Mouse (Mus musculus) ES-Bruce4 (cell line): Measurements from ENCODE around the gene Ikzf3. TPM values are rescaled to one million over a fixed set of nuclear protein-coding genes. Genes with fewer than 3 reads are reported as not detected.

ENCODE experiments used
- H3K27ac ChIP-seq: 2 replicates; pipeline ENCODE4 v1.5.1; 2012; ENCODE audit warnings: low read length, inconsistent platforms; ENCODE audit not compliant: insufficient read depth
- H3K27me3 ChIP-seq: 2 replicates; pipeline ENCODE4 v1.6.1; 2012; ENCODE audit warnings: mild to moderate bottlenecking, low read length, inconsistent platforms; ENCODE audit not compliant: control insufficient read depth, poor library complexity, insufficient read depth, severe bottlenecking
- H3K36me3 ChIP-seq: 2 replicates; pipeline ENCODE4 v1.6.1; 2012; ENCODE audit warnings: inconsistent platforms, mild to moderate bottlenecking, low read length, moderate library complexity; ENCODE audit not compliant: control insufficient read depth, poor library complexity, insufficient read depth, severe bottlenecking
- H3K4me1 ChIP-seq: one replicate; pipeline ENCODE4 v1.8.1; 2011; ENCODE audit warnings: low read length; ENCODE audit not compliant: control insufficient read depth, insufficient read depth
- H3K4me3 ChIP-seq: 2 replicates; pipeline ENCODE4 v1.5.1; 2011; ENCODE audit warnings: low read depth, mild to moderate bottlenecking, low read length
- H3K9ac ChIP-seq: 2 replicates; pipeline ENCODE4 v1.6.1; 2012; ENCODE audit warnings: low read depth, mild to moderate bottlenecking, inconsistent platforms; ENCODE audit not compliant: poor library complexity, severe bottlenecking
- H3K9me3 ChIP-seq: replicated peaks from 2 replicates; pipeline ENCODE4 v1.6.1; 2012; ENCODE audit warnings: mild to moderate bottlenecking, low read length, inconsistent platforms; ENCODE audit not compliant: control insufficient read depth, poor library complexity, insufficient read depth, severe bottlenecking
- CTCF ChIP-seq: IDR thresholded peaks from one replicate; pipeline ENCODE4 v1.8.1; 2011; ENCODE audit warnings: low read depth, low read length
- EP300 ChIP-seq: IDR thresholded peaks from 2 replicates; pipeline ENCODE4 v1.6.1; 2011; ENCODE audit warnings: low read depth, low read length; ENCODE audit not compliant: insufficient read depth
- POLR2A ChIP-seq: IDR thresholded peaks from one replicate; pipeline ENCODE4 v1.8.1; 2011; ENCODE audit warnings: low read length; ENCODE audit not compliant: insufficient read depth
- polyA plus RNA-seq: library from polyadenylated mRNA; stranded (reverse); fragments of >200 nt; gene quantifications from 2 replicates; pipeline ENCODE4 v1.2.4, GENCODE M21; 2011; ENCODE audit warnings: low read depth; ENCODE audit not compliant: missing spikeins, insufficient read depth, insufficient read length

The Ikzf3 gene
- polyA plus RNA-seq, 1 experiment: not detected

DNA sequence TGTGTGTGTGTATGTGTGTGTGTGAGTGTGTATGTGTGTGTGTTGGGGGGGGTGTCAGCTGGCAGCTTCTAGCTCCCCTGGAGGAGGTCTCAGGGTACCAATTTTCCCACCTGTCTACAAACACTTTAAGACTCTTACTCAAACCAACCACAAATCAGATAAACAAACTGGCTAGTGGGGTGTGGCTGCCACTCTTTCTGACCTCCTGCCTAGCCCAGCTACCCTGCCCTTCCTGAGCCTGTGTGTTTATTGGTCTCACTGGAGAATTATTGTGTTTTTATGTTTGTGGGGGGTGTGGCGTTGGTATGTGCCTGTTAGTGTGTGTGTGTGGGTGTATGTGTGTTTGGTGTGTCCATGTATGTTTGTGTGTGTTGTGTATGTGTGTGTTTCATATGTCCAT lies 128.8 kb downstream of the Ikzf3 start:
- H3K9me3 ChIP-seq: no peaks in the 10 kb centered on the region
- H3K36me3 ChIP-seq: no peaks in the 10 kb centered on the region
- no peak overlapping the region for H3K27ac ChIP-seq
- H3K9ac ChIP-seq: no peak overlapping the region
- H3K27me3 ChIP-seq: no peaks in the 10 kb centered on the region
- H3K4me1 ChIP-seq: peaks cover 5% of the 10 kb centered on the region
- TF ChIP-seq EP300 (no peak), POLR2A (no peak), CTCF (no peak)
- H3K4me3 ChIP-seq: no peak overlapping the region

Other genes with a start within 250 kb of the Ikzf3 start
- not detected in 2 replicates for gene Neurod2, start 216.4 kb downstream of the Ikzf3 start, polyA plus RNA-seq
- 1.1 and 1.5 TPM in 2 replicates for gene Ppp1r1b, start 197.6 kb downstream of the Ikzf3 start, polyA plus RNA-seq
- 12.2 and 16.8 TPM in 2 replicates for gene Stard3, start 187.7 kb downstream of the Ikzf3 start, polyA plus RNA-seq
- not detected in 2 replicates for gene Tcap, start 162.2 kb downstream of the Ikzf3 start, polyA plus RNA-seq
- not detected in 2 replicates for gene Pnmt, start 159.6 kb downstream of the Ikzf3 start, polyA plus RNA-seq
- 4.5 and 5.0 TPM in 2 replicates for gene Pgap3, start 145.5 kb downstream of the Ikzf3 start, polyA plus RNA-seq
- 11.0 and 12.4 TPM in 2 replicates for gene Erbb2, start 133.6 kb downstream of the Ikzf3 start, polyA plus RNA-seq
- 65.1 and 67.2 TPM in 2 replicates for gene Mien1, start 107.0 kb downstream of the Ikzf3 start, polyA plus RNA-seq
- gene Grb7, start 99.6 kb downstream of the Ikzf3 start, polyA plus RNA-seq: 45.6 and 48.2 TPM in 2 replicates
- gene Zpbp2, start 5.1 kb upstream of the Ikzf3 start, polyA plus RNA-seq: not detected in 2 replicates
- gene Ormdl3, start 41.3 kb upstream of the Ikzf3 start, polyA plus RNA-seq: 19.3 and 20.0 TPM in 2 replicates
- gene Lrrc3c, start 52.3 kb upstream of the Ikzf3 start, polyA plus RNA-seq: not detected in 2 replicates
- 50.0 and 53.5 TPM in 2 replicates for gene Gm12355, start 79.6 kb upstream of the Ikzf3 start, polyA plus RNA-seq
- not detected in 2 replicates for gene Gsdma3, start 80.3 kb upstream of the Ikzf3 start, polyA plus RNA-seq
- not detected in 2 replicates for gene Gsdma2, start 100.7 kb upstream of the Ikzf3 start, polyA plus RNA-seq
- gene Gsdma, start 118.3 kb upstream of the Ikzf3 start, polyA plus RNA-seq: 0.22 and 0.56 TPM in 2 replicates
- 123 and 129 TPM in 2 replicates for gene Psmd3, start 136.5 kb upstream of the Ikzf3 start, polyA plus RNA-seq
- not detected in 2 replicates for gene Csf3, start 155.2 kb upstream of the Ikzf3 start, polyA plus RNA-seq
- 83.5 and 85.8 TPM in 2 replicates for gene Med24, start 183.4 kb upstream of the Ikzf3 start, polyA plus RNA-seq
- gene Thra, start 194.6 kb upstream of the Ikzf3 start, polyA plus RNA-seq: 20.7 and 24.6 TPM in 2 replicates
- 7.4 and 7.5 TPM in 2 replicates for gene Nr1d1, start 229.3 kb upstream of the Ikzf3 start, polyA plus RNA-seq
- 68.7 and 69.1 TPM in 2 replicates for gene Msl1, start 249.5 kb upstream of the Ikzf3 start, polyA plus RNA-seq